ENCODE assay signal across 11 mouse cellular contexts in genomic region chrX:13918659-13919058, GRCm38 (mm10).
"Had no signal": no experiment of that assay in that cellular context is flagged by ENCODE, and none has a peak within 500 bp of the region (broad histone marks: within the 10 kb centered on the region; RNA-seq: fewer than 3 reads in every experiment).

No protein-coding gene starts in this region.

- H3K9ac ChIP-seq: liver, embryonic 13.5 days had no signal

- H3K4me3 ChIP-seq: left cerebral cortex, adult 2 months; liver, embryonic 13.5 days had no signal

- H3K4me1 ChIP-seq: liver, embryonic 13.5 days had no signal

- H3K27me3 ChIP-seq: liver, embryonic 13.5 days had no signal

- H3K27ac ChIP-seq: kidney, postnatal 0 days; left cerebral cortex, adult 2 months; liver, embryonic 13.5 days had no signal

- H3K9me3 ChIP-seq: liver, embryonic 13.5 days had no signal

- H3K36me3 ChIP-seq: liver, embryonic 13.5 days had no signal

- H3K4me2 ChIP-seq: liver, embryonic 13.5 days; midbrain, embryonic 11.5 days had no signal

- ATAC-seq: inflammation-experienced regulatory T-cells, adult 6 months had no signal

- DNase-seq: layer of hippocampus, postnatal 36 days; liver, embryonic 13.5 days; lung, adult 2 months; lung, postnatal 14 days; lung, postnatal 4 days; midbrain, embryonic 14.5 days; thymus, postnatal 25 days had no signal
